Mouse (Mus musculus) lung, postnatal 10 days (tissue): Measurements from ENCODE around the gene Ubl7.

ENCODE experiments used
- DNase-seq: peaks from one replicate; pipeline ENCODE4 v3.0.0; 2021

Gene Ubl7

DNA sequence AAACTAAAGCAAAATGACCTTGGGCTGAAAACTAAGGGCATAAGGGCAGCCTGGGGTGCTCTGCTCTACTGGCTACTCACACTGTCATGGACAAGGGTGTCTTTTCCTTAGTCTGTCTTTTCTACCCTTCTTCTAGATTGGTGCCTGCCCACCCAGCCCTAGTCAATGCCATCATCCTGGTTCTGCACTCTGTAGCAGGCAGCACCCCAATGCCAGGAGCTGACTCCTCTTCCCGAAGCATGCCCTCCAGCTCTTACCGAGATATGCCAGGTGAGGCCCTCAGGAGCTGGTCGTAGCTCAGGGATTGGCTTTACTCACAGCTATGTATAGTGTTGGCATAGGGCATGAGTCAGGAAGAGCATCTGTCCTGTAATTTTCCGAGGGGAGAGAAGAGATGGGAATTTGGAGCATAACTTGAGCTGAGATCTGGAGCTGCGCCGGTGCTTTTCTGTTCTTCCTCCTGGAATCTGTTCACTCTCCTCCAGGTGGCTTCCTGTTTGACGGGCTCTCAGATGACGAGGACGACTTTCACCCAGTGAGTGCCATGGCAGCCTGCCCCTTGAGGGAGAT lies 10.8 kb downstream of the Ubl7 start:
- DNase-seq, result no peak

DNA sequence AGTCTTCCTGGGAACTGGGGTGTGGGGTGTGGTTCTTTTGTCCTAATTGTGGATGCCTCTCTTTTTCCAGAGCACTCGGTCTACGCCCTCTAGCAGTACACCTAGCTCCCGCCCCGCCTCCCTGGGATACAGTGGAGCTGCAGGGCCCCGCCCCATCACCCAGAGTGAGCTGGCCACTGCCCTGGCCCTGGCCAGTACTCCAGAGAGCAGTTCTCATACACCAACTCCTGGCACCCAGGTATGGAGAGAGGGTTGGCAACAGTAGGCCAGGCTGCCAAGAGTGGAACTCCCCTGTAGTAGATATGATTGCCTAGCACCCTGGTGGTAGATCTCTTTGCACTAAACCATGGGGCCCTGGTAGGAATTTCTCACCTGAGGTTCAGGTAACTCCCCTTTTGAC lies 11.6 kb downstream of the Ubl7 start:
- DNase-seq, result no peak

DNA sequence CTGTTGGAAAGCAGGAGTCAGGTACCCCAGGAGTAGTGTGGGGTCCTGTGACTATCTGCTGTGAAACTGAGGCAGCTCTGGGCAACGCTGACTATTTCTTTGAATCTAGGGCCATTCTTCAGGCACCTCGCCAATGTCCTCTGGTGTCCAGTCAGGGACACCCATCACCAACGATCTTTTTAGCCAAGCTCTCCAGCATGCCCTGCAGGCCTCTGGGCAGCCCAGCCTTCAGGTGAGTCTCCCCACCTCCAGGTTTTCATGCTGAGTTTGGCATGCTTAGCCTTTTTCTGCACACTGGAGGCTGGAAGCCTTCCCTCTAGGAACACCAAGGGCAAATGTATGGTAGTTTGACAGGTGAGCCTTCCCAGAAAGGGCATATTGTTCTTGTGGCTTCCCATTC lies 12.3 kb downstream of the Ubl7 start:
- no peak for DNase-seq

DNA sequence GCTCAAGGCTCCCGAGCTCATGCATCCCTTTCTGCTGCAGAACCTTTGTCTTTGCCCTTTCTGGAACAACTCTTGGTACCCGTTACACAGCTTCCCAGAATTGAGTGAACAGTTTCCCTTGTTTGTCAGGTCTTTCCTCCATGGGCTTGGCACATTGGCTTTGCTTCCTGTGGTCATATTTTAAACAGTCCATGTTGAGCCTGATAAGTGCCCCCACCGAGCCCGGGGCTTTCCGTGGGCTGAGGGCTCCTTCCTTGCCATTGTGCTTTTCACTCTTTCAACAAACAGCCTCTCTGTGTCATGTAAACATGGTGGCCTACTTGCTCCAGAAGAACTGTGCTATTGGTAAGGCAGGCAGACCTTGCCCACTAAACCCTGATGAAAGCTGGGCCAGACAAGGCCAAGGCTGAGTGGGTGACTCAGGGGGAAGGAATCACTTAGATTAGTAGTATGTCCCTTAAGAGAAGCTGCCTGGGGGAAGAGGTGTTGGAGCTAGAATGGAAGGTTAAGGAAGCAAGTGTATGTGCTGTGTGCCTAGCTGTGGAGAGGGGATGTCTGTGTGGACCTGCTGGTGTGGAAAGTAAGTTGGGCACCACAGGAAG lies 20.5 kb downstream of the Ubl7 start:
- DNase-seq, result peak; percentile 65

DNA sequence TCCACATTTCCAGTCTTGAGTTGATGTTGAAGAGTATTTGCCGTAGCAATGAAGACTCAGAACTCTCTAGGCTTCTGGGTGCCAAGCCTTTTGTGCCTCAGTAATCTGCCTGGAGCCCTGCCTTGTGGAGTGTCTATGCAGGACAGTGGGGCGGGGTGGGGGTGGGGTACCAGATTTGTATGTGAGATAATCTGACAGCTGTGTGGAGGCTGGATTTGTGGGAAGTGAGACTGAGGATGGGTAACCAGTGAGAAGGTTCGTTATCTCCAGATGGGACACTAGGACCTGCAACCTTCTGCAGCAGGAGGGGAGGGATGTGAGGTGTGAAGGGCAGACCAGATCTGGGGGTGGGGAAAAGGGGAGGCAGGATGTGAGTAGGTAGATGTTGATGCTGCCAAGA lies 21.5 kb downstream of the Ubl7 start:
- no peak for DNase-seq

DNA sequence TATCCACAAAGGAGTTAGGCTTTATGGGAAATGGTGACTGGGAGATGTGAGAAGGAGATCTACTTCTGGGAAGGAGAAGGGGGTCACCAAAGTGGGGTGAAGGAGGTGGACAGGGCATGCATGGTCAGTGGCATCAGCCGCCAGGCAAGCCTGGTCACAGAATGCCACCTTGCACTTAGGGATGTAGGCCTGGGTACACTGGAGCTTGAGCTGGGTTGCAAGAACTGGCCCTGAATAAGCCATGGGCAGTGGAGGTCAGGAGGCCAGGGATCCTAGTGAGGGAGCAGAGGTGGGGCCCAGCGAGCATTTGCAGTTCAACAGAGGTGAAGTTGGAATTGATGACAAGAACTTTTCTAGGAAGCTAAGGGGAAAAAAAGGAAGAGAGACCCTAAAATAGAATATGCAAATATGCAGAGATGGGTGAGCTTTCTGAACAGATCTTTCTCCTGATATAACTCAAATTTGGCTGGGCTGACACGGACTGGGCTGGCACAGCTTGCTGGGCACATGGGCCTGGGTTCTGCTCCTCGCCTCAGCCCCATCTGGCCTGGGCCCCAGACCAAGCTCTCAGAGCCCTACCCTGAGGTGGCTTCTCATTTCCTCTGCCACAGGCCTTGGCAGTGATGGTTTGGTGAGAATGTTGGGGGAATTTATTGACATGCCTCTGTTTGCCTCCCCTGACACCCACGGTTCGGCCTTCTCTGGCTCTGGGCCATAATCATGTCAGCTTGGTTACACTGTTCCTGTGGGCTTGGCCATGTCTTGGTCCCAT lies 22.2 kb downstream of the Ubl7 start:
- DNase-seq, result no peak

DNA sequence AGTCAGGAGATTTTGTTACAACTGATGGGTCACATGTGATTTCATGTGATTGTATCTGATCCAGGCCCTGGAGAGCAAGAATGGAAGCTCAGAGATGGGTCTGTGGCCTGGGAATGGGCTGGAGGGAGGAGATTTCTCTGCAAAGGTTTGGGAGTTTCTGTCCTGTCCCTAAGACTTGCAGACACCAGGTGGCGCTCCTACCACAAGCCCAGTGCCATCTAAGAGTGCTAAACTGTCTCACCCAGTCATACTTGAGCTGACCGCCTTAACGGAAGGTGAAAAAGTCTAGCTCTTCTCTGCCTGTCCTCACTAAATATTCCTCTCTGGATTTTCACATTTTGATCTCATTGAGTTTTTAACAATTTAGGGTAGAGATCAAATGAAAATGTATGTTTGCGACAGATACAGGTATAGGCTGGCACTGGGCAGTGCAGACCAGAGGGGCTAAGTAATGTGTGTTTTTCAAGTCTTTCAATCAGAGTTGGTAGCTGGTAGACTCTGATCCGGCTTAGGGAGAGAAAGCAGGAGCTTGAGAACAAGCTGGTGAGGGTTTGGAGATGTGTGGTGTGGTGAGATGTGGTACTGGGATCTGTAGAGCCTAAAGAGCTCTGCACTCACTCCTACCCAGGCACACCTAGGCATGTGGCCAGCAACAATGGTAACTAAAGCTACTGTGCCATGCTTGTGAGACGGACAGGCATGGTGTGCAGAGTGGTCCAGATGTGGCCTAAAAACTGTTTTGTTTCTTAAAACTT lies 25.1 kb downstream of the Ubl7 start:
- peak; percentile 92 for DNase-seq

DNA sequence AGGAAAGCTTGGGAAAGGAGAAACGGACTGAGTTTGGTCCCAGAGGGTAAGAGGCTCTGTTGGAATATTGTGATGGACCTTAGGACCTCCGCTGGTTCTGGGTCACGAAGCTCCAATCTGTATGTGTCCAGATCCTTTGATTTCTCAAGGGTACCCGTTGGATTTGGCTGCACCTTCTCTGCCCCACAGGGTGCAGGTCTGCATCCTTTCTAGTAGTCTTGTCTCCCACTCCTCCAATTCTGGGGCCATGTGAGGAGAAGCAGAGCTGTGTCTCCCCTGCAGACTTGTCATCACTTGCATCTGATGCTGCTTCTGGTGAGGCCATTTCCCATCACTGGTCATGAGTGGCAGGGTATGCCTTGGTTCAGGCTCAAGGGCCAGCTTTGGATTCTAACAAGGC lies 26.4 kb downstream of the Ubl7 start:
- DNase-seq, result no peak

DNA sequence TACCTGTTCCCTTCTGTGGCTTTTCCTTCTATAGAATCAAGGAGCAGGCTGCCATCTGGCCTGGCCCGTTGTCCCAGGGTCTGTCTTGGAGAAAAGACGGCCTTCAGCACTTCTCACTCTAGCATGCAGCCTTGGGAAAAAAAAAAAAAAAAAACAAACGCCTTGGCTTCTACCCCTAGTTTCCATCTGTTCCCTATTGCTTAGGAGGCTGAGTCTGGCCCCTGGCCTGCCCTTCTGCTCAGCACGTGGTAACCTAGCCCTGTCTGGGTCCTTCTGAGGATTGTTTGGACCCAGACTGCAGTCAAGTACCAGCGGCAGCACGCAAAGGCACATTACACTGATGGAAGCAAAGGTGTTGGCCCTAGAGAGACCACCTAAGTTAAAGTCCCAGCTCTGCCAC lies 26.9 kb downstream of the Ubl7 start:
- DNase-seq, result no peak

DNA sequence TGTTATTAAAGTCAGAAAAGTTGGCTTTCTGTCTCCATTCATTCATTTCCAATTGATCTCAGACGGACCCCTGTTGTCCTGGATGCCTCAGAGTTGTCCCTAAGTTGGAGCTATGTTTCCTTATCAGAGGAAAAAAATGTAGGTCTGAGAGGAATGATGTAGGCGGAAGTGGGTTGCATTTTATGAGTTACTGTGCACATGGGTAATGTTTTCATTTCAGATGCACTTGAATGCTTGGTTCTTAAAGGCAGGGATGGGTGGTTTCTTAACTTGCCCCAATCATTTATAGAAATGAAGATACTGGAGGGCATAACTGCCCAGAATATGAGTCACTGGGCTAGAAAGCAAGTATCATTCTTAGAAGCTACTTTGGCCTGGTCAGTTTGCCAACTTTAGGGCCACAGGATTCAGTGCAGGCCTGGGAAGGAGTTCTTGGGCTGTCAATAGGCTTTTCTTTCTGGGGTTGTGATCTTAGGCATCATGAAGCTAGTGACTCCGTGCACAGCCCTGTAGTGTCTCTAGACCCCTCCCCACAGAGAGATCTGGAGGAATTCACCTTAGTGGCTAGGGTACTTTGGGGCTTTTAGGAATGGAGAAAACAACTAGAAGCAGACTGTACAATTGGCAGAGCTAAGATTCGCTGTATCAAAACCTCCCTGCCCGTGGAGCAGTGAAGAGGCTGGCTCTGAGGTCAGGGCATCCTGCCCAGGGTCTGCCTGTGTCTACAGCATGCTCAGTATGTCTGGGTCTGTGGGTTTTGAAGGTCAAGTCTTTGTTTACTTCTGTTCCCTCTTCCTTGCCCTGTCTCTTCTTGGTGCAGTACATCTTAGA lies 27.7 kb downstream of the Ubl7 start:
- no peak for DNase-seq

DNA sequence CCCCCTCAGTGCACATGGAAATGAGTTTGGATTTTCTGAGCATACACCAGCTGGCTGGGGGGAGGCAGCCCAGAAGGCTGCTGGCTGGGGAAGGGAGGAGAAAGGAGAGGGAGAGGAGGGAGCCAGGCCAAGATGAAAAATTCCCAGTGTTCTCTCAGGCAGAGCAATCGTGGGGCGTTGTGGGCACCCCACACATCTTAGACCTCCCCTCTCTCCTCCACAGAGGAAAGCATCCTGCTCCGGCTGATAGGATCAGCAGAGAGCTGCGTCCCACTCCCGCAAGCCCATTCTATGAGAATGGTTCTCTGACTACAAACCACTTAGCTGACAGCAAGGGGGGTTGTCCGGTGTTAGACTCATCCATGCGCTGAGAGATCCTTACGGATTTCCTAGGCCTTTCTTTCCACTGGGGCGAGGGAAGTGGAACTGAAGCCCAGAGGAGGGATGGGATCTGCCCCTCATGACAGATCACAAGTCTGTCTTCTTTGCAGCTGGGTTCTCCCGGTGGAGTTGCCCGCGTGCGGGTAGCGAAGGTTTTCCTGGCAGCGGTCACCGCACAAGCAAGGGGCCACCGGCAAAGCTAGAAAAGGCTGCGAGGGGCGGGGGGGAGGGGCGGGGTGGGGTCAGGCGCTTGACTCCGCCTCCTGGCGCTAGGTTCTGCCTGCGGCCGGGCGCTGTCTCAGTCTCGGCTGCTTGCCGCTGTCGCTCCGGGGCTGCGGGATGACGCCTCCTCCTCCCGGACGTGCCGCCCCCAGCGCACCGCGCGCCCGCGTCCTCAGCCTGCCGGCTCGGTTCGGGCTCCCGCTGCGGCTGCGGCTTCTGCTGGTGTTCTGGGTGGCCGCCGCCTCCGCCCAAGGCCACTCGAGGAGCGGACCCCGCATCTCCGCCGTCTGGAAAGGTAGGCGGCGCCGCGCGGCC lies 28.9 kb downstream of the Ubl7 start, which contains the start of gene Sema7a:
Sema7a (plus strand) TSS at position 682 of the 918 bp plus-strand sequence.
- peak; percentile 81 for DNase-seq

DNA sequence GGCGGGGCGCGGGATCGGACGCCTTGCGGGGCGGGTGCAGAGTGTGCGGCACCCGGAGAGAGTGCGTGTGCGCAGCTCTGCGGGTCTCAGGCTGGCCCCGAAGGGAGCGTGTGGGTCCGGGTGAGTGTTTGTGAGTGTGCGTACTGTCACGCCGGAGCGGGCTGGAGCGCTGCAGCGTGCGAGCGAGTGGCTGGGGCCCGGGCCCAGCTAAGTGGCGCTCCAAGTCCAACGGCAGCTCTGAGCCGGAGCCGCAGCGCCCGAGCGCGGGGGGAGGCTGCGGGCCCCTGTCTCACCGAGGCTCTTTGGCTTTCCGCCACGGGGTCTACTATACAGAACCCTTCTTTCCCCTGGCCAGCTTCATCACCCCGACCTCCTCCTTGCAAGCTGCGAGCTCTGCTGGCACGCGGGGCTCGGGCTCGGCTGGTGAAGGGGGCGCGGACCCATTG lies 29.6 kb downstream of the Ubl7 start:
- DNase-seq, result peak; percentile 38

DNA sequence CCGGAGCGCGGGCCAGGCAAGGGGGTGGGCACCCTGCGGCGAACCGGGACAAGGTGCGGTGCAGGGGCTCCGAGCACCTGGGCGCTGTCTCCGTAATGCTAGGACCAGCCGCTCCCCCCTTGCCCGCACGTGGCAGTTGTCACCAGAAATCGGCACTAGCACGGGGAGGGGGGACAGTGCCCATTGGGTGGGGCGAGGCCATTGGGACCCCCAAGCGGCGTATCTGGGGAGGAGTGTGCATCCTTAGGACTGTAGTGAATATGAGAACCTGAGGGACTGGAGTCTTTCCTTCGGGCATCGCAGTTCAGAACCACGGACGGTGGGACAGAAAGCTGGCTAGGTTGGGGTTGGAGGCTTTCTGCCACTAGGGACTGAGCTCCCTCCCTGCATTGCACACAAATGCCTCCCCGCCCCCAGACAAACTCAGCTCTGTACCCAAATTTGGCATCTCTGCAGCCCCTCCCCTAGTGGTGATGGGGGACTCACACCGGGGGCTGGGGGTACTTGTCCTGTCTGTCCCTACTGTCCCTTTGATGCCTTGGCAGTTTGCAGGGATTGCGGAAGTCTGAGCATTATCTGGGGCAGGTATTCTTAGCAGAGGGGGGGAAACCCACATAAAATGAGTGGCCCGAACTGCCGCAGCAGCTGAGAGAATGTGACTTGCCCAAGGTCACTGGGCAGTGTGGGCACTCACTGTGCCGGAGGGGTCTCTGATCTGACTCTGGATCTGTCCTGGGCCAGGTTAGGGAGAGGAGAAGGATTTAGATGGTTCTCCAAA lies 30.3 kb downstream of the Ubl7 start:
- peak; percentile 30 for DNase-seq

DNA sequence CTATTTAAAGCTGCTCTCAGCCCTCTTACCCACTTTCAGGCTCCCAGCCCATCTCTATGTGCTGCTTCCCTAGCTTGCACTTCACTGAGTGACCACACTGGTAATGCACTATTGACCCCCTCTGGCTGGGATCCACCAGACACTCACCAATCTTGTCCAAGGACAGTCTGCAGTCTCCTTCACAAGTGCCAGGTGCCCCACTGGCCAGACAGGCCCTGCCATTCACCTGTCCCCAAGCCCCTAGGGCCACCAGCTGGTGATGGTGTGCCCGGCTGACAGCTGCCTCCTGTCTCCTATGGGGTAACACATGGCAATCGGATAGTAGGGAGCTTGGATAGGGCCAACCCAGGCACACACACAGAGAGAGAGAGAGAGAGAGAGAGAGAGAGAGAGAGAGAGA lies 31.3 kb downstream of the Ubl7 start:
- DNase-seq, result no peak

DNA sequence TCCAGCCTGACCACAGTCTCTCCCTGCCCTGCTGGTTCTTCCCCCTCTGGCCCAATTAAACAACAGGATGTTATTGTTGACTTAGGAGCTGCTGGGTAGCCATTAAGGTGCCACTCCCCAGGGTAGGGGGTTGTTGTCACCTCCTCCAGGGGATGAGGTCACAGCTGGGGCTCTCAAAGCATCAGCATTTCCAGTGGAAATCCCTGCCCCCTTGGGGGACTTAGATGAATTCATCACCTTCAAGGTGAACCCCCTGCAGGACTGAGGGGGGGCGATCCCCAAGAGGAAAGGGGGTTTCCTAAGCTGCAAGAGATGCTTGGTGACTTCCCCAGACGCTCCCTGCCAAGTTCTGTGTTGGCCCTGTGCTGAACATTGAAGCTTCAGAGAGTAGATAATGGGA lies 32.3 kb downstream of the Ubl7 start:
- no peak for DNase-seq

DNA sequence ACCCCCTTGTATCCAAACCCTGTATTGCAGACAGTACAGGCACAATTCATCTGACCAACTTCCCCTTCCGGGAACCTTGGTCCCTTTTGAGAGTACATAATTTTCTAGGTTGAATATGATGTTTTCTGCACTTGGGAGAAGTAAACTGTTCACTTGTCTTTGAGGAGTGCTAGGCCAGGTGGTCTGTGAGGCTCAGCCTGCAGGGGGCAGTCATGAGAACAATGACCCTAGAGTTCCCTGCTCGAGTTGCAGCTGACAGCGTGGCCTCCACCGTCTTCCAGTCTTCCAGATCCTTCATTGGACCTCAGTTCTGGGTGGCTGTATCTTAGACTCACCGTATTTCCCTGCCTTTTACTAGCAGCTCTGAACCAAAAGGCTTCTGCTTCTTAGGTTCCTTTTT lies 33.8 kb downstream of the Ubl7 start:
- DNase-seq, result peak; percentile 80

DNA sequence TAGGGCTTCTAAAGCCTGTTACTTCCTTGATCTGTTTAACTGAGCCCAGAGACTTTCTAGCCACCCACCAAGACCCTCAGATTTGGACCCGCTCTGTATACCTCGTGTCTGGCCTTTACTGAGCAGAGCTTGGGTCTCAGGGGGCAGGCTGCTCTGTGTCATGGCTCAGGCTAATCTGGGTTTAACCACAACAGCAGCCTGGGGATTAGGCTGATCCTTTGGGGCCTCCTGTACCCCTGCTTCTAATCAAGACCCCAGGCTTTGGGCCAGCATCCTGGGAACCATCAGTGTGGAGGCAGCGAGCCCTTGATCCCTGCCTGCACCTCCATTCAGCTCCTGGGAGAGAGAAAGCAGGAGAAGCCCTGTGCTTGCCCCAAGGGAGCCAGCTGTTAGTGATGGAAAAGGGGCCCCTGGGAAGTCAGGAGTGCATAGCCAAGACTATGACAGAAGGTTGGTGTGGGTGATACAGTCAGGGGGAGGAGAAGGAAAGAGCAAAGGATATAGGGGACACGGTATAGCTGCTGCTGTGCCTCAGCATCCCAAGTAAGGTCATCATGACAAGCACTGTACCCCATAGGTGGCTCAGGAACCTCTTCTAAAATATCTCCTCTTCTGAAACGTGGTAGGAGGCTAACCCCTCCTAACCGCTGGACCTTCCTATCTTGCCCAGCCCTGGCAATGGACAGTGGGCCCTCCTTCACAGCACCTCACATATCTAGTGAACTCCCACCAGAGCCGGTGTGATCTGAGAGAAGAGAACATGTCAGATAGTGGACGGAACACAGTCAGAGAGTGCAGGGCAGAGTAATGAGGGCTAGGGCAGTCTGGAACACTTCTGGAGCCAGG lies 35.2 kb downstream of the Ubl7 start:
- no peak for DNase-seq

DNA sequence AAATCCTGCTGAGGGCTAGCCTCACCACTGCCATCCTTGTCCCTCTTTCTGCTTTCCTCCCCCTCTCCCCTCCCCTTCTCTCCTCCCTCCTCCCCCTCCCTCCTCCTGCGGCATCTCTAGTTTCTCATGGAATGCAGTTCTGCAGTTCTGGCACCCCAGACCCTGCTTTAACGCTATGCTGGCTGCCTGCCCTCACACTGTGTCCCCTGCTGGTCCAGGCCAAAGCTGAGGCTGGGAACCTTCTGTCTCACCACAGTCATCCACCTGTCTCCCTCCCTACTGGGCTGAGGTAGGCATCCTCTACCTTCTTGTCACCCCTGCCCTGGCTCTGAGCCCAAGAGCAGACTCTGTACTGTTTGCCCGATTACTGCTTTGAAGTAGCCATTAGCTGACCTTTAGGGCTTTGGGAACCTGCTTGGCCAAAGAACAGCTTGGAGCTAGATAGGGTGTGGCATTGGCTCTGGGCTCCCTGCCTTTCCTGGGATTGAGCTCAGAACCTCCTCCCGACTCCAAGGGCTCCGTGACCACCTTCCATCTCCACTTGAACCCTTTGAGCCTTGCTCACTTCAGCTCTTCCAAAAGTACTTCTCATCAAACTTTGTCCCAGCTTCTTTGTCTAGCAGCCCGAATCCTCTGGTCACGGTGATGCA lies 36.7 kb downstream of the Ubl7 start:
- no peak for DNase-seq

DNA sequence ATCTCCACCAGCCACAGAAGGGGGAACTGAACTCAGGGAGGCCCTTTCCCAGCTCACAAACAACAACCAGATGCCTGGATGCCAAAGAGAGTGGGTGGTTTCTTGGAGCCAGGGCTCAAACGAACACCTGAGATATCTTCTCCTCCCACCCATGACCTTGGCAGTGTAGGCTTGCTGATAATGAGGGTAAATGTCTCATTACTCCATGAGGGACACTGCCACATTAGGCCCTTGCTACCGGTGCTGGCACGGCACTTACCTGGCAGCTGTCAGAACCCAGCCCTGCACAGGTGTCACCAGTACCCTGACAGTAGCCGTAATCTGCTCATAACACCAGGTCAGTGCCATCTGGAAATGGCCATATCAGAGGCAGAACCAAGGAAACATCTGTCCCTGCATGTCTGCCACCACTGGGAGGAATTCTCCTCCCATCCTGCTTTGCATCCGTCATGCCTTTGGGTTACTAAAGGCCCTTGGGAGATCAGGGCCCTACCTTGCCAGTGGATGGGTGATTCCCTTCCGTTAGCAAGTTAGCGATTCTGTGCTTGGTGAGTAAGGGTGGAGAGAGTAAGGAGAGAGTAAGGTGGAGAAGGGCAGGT lies 37.7 kb downstream of the Ubl7 start:
- DNase-seq, result no peak
